Mouse (Mus musculus): Measurements from ENCODE around the gene Ifit1bl2. TPM values are rescaled to one million over a fixed set of nuclear protein-coding genes. Genes with fewer than 3 reads are reported as not detected.

Ifit1bl2 gene
- 0.73 and 1.0 TPM in 2 replicates for polyA plus RNA-seq (2014; fragmentation: Nextera tagmentation; extraction: Ambion mirVana)

DNA sequence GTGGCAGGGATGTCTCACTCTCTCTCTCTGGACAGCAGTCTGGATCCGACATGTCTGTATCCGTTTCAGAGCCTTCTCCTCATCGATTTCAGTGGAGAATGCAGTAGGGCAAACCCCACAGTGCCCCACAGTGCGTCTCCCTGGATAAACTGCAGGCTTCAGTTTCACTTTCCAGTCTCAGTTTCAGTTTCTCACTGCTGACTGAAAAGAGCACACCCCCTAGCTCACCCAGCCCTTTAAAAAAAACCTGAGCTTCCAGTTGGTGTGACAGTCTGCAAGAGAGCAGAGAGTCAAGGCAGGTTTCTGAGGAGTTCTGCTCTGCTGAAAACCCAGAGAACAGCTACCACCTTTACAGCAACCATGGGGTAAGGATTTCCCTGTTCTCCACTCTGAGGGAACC lies at the start of gene Ifit1bl2, which contains the start of gene Ifit1:
TSS of gene Ifit1bl2 (minus strand) at position 121 of the 400 bp plus-strand sequence.
TSS of gene Ifit1 (plus strand) at position 249 of the 400 bp plus-strand sequence.
- Histone ChIP-seq H3K9ac (ENCODE audit: low read depth, low read length) (no peak within 1 kb of the TSS), H3K27ac (ENCODE audit: low read depth, low read length) (no peak within 1 kb of the TSS), H3K36me3 (ENCODE audit: control insufficient read depth, insufficient read depth, low read length) (no peaks in the 10 kb centered on the region), H3K4me1 (ENCODE audit: control insufficient read depth, insufficient read depth, low read length) (no peaks in the 10 kb centered on the region), H3K9me3 (replicated peaks; ENCODE audit: control insufficient read depth, low read length) (no peaks in the 10 kb centered on the region), H3K4me2 (0 out of 2 replicates have a peak within 1 kb of the TSS, but pooled peaks have one; percentile 1), H3K27me3 (ENCODE audit: control insufficient read depth, insufficient read depth, low read length) (no peaks in the 10 kb centered on the region), H3K4me3 (ENCODE audit: low read depth, low read length) (no peak within 1 kb of the TSS)
- ATAC-seq (replicated peaks; ENCODE audit: insufficient number of reproducible peaks, low FRiP score, low TSS enrichment) = no peak
- 29% methylated on average over 4 of the region's 4 CpGs for WGBS (ENCODE audit: insufficient replicate concordance)

DNA sequence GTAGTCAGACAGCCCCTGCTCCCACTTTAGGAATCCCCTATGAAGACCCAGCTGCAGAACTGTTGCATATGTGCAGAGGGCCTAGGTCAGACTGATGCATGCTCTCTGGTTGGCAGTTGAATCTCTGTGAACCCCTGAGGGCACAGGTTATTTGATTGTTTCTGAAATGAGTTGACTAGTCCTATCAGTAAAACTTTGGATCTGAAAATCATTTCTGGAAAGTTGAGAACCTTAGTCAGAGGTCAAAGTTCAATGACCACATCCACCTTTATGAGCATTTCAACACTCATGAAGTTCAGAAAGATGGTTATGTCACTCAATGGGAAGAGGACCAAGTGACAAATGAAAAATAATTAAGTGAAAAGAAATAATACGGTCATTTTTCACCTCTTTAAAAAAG lies 45.0 kb upstream of the Ifit1bl2 start:
- Histone ChIP-seq H3K9me3 (replicated peaks; ENCODE audit: control insufficient read depth, low read length) (no peaks in the 10 kb centered on the region), H3K4me1 (ENCODE audit: control insufficient read depth, insufficient read depth, low read length) (no peaks in the 10 kb centered on the region), H3K36me3 (ENCODE audit: control insufficient read depth, insufficient read depth, low read length) (no peaks in the 10 kb centered on the region), H3K9ac (ENCODE audit: low read depth, low read length) (no peak overlapping the region), H3K4me2 (no peak overlapping the region), H3K4me3 (ENCODE audit: low read depth, low read length) (no peak overlapping the region), H3K27me3 (ENCODE audit: control insufficient read depth, insufficient read depth, low read length) (no peaks in the 10 kb centered on the region), H3K27ac (ENCODE audit: low read depth, low read length) (no peak overlapping the region)
- ATAC-seq (replicated peaks; ENCODE audit: insufficient number of reproducible peaks, low FRiP score, low TSS enrichment) = no peak
- 93% methylated on average over 1 of the region's 1 CpGs for WGBS (ENCODE audit: insufficient replicate concordance)

GRCm38 (mm10) chr19:34684857-34685256 lies 44.3 kb upstream of the Ifit1bl2 start:
- WGBS (ENCODE audit: insufficient replicate concordance) = 43% methylated on average over 1 of the region's 1 CpGs

GRCm38 (mm10) chr19:34678428-34678827 lies 37.9 kb upstream of the Ifit1bl2 start:
- Histone ChIP-seq H3K4me1 (ENCODE audit: control insufficient read depth, insufficient read depth, low read length) (no peaks in the 10 kb centered on the region), H3K27ac (ENCODE audit: low read depth, low read length) (no peak overlapping the region), H3K27me3 (ENCODE audit: control insufficient read depth, insufficient read depth, low read length) (no peaks in the 10 kb centered on the region), H3K4me2 (no peak overlapping the region), H3K9me3 (replicated peaks; ENCODE audit: control insufficient read depth, low read length) (no peaks in the 10 kb centered on the region), H3K36me3 (ENCODE audit: control insufficient read depth, insufficient read depth, low read length) (no peaks in the 10 kb centered on the region), H3K9ac (ENCODE audit: low read depth, low read length) (no peak overlapping the region), H3K4me3 (ENCODE audit: low read depth, low read length) (no peak overlapping the region)
- ATAC-seq (replicated peaks; ENCODE audit: insufficient number of reproducible peaks, low FRiP score, low TSS enrichment) = peak; percentile 55
- WGBS (ENCODE audit: insufficient replicate concordance) = 59% methylated on average over 4 of the region's 4 CpGs

More at GRCm38 (mm10) chr19:34684857-34685256, 44.3 kb upstream of the Ifit1bl2 start:
- Histone ChIP-seq H3K36me3 (ENCODE audit: control insufficient read depth, insufficient read depth, low read length) (no peaks in the 10 kb centered on the region), H3K4me1 (ENCODE audit: control insufficient read depth, insufficient read depth, low read length) (no peaks in the 10 kb centered on the region), H3K9me3 (replicated peaks; ENCODE audit: control insufficient read depth, low read length) (no peaks in the 10 kb centered on the region), H3K27me3 (ENCODE audit: control insufficient read depth, insufficient read depth, low read length) (no peaks in the 10 kb centered on the region), H3K4me3 (ENCODE audit: low read depth, low read length) (no peak overlapping the region), H3K9ac (ENCODE audit: low read depth, low read length) (no peak overlapping the region), H3K4me2 (no peak overlapping the region), H3K27ac (ENCODE audit: low read depth, low read length) (no peak overlapping the region)
- ATAC-seq (replicated peaks; ENCODE audit: insufficient number of reproducible peaks, low FRiP score, low TSS enrichment) = no peak

DNA sequence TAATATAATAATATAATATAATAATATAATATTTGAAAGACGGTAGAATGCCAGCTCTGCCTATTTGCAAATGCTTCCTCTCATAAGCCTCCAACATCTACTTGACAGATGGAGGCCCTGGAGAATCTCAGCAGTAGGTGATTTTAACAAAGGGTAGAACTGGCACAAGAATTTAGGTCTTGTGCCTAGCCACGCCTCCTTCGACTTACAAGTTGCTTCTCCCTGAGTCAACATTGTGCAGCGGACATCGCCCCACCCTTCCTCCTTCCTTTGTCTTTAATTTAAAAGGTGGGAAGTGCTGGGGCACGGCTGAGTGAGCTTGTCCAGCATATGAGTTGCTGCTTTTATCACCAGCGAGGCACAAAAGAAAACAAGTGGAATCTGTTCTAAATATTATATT lies 32.9 kb upstream of the Ifit1bl2 start:
- Histone ChIP-seq H3K36me3 (ENCODE audit: control insufficient read depth, insufficient read depth, low read length) (no peaks in the 10 kb centered on the region), H3K9ac (ENCODE audit: low read depth, low read length) (no peak overlapping the region), H3K27ac (ENCODE audit: low read depth, low read length) (no peak overlapping the region), H3K4me2 (no peak overlapping the region), H3K4me1 (ENCODE audit: control insufficient read depth, insufficient read depth, low read length) (no peaks in the 10 kb centered on the region), H3K4me3 (ENCODE audit: low read depth, low read length) (no peak overlapping the region), H3K27me3 (ENCODE audit: control insufficient read depth, insufficient read depth, low read length) (no peaks in the 10 kb centered on the region), H3K9me3 (replicated peaks; ENCODE audit: control insufficient read depth, low read length) (no peaks in the 10 kb centered on the region)
- no peak for ATAC-seq (replicated peaks; ENCODE audit: insufficient number of reproducible peaks, low FRiP score, low TSS enrichment)
- WGBS (ENCODE audit: insufficient replicate concordance) = 70% methylated on average over 7 of the region's 7 CpGs

- Histone ChIP-seq H3K36me3 (ENCODE audit: control insufficient read depth, insufficient read depth, low read length) (no peaks in the 10 kb centered on the region), H3K27me3 (ENCODE audit: control insufficient read depth, insufficient read depth, low read length) (no peaks in the 10 kb centered on the region), H3K9me3 (replicated peaks; ENCODE audit: control insufficient read depth, low read length) (no peaks in the 10 kb centered on the region), H3K4me1 (ENCODE audit: control insufficient read depth, insufficient read depth, low read length) (0 out of 2 replicates have a peak, but pooled peaks cover 5% of the 10 kb centered on the region), H3K27ac (ENCODE audit: low read depth, low read length) (no peak overlapping the region), H3K9ac (ENCODE audit: low read depth, low read length) (no peak overlapping the region), H3K4me2 (no peak overlapping the region), H3K4me3 (ENCODE audit: low read depth, low read length) (no peak overlapping the region)
- 1% methylated on average over 5 of the region's 5 CpGs for WGBS (ENCODE audit: insufficient replicate concordance)
- no peak for ATAC-seq (replicated peaks; ENCODE audit: insufficient number of reproducible peaks, low FRiP score, low TSS enrichment)
These were observed 25.6 kb upstream of the Ifit1bl2 start for GRCm38 (mm10) chr19:34666127-34666526.

- H3K27me3 ChIP-seq (ENCODE audit: control insufficient read depth, insufficient read depth, low read length) = no peaks in the 10 kb centered on the region
- peak; percentile 53; the same call in 1 of the 2 replicates for ATAC-seq (replicated peaks; ENCODE audit: insufficient number of reproducible peaks, low FRiP score, low TSS enrichment)
- H3K27ac ChIP-seq (ENCODE audit: low read depth, low read length) = peak overlapping the region; percentile 12; the same call in 1 of the 2 replicates
- WGBS (ENCODE audit: insufficient replicate concordance) = 42% methylated on average over 5 of the region's 5 CpGs
- peak overlapping the region; percentile 60; the same call in 1 of the 2 replicates for H3K4me2 ChIP-seq
- H3K9me3 ChIP-seq (replicated peaks; ENCODE audit: control insufficient read depth, low read length) = no peaks in the 10 kb centered on the region
- 0 out of 2 replicates have a peak, but pooled peaks cover 5% of the 10 kb centered on the region for H3K4me1 ChIP-seq (ENCODE audit: control insufficient read depth, insufficient read depth, low read length)
- H3K36me3 ChIP-seq (ENCODE audit: control insufficient read depth, insufficient read depth, low read length) = no peaks in the 10 kb centered on the region
- no peak overlapping the region for H3K4me3 ChIP-seq (ENCODE audit: low read depth, low read length)
- H3K9ac ChIP-seq (ENCODE audit: low read depth, low read length) = 0 out of 2 replicates have a peak overlapping the region, but pooled peaks have one; percentile 3
These were observed 22.2 kb upstream of the Ifit1bl2 start for GRCm38 (mm10) chr19:34662740-34663139.

GRCm38 (mm10) chr19:34662067-34662507 lies 21.5 kb upstream of the Ifit1bl2 start:
- H3K4me3 ChIP-seq (ENCODE audit: low read depth, low read length) = peak overlapping the region; percentile 33
- H3K36me3 ChIP-seq (ENCODE audit: control insufficient read depth, insufficient read depth, low read length) = no peaks in the 10 kb centered on the region
- H3K4me2 ChIP-seq = peak overlapping the region; percentile 60
- 12% methylated on average over 13 of the region's 13 CpGs for WGBS (ENCODE audit: insufficient replicate concordance)
- no peak overlapping the region for H3K9ac ChIP-seq (ENCODE audit: low read depth, low read length)
- peaks cover 9% of the 10 kb centered on the region for H3K4me1 ChIP-seq (ENCODE audit: control insufficient read depth, insufficient read depth, low read length)
- H3K9me3 ChIP-seq (replicated peaks; ENCODE audit: control insufficient read depth, low read length) = no peaks in the 10 kb centered on the region
- ATAC-seq (replicated peaks; ENCODE audit: insufficient number of reproducible peaks, low FRiP score, low TSS enrichment) = peak; percentile 88
- 0 out of 2 replicates have a peak overlapping the region, but pooled peaks have one; percentile 12 for H3K27ac ChIP-seq (ENCODE audit: low read depth, low read length)
- no peaks in the 10 kb centered on the region for H3K27me3 ChIP-seq (ENCODE audit: control insufficient read depth, insufficient read depth, low read length)

Data from heart, embryonic 11.5 days (tissue).